ENCODE assay signal across 8 mouse cellular contexts in the genomic region with DNA sequence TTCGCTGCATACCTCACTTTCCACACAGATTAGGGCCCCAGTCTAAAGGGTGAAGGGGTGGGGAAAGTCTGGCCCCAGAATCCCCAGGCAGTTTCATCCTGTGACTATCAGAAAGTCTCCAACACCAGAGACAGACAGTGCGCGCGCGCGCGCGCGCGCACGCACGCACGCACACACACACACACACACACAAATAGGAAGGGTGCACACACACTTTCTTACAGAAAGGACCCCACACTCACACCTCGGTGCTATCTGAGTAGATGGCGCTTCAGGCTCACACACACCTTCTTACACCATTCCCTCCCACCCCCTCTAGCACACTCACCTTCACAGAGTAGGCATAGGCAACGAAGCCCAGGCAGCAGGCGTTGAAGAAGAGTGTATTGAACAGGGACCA. TPM values are rescaled to one million over a fixed set of nuclear protein-coding genes. Genes with fewer than 3 reads are reported as not detected.
A peak's percentile ranks its signal among the peaks of the same experiment; 100 is the strongest.
DNase-seq lines count a peak whose midpoint lies in the region; ATAC-seq lines count a peak whose summit lies in the region.

No protein-coding gene starts in this region.

- H3K27ac ChIP-seq in heart, embryonic 16.5 days (ENCODE audit: low read length) = peak overlapping the region; percentile 86
- H3K27ac ChIP-seq in hindbrain, embryonic 13.5 days = no peak overlapping the region

- no peak for ATAC-seq in heart, embryonic 16.5 days (replicated peaks; ENCODE audit: extremely low read depth, insufficient read depth, low FRiP score)
- ATAC-seq in hindbrain, embryonic 13.5 days (ENCODE audit: low FRiP score) = peak; percentile 61
- peak; percentile 23 for ATAC-seq in megakaryocyte progenitor cell, adult 5-6 weeks (replicated peaks; ENCODE audit: poor library complexity)

- H3K27me3 ChIP-seq in heart, embryonic 16.5 days (ENCODE audit: control insufficient read depth, insufficient read depth, low read length) = peaks cover 3% of the 10 kb centered on the region
- 0 out of 2 replicates have a peak, but pooled peaks cover 11% of the 10 kb centered on the region for H3K27me3 ChIP-seq in hindbrain, embryonic 13.5 days

- H3K4me2 ChIP-seq in heart, embryonic 16.5 days (ENCODE audit: low read depth, low read length) = peak overlapping the region; percentile 82
- H3K4me2 ChIP-seq in hindbrain, embryonic 13.5 days = peak overlapping the region; percentile 59

- peaks cover 30% of the 10 kb centered on the region for H3K4me1 ChIP-seq in heart, embryonic 16.5 days (ENCODE audit: control insufficient read depth, insufficient read depth, low read length)
- H3K4me1 ChIP-seq in hindbrain, embryonic 13.5 days (replicated peaks) = peaks cover 31% of the 10 kb centered on the region

- no peaks in the 10 kb centered on the region for H3K36me3 ChIP-seq in heart, embryonic 16.5 days (ENCODE audit: control insufficient read depth, insufficient read depth)
- H3K36me3 ChIP-seq in hindbrain, embryonic 13.5 days = no peaks in the 10 kb centered on the region

- H3K4me3 ChIP-seq in heart, embryonic 16.5 days (ENCODE audit: low read length) = peak overlapping the region; percentile 69
- peak overlapping the region; percentile 32 for H3K4me3 ChIP-seq in hindbrain, embryonic 13.5 days

- H3K9ac ChIP-seq in heart, embryonic 16.5 days (ENCODE audit: low read length) = peak overlapping the region; percentile 81
- peak overlapping the region; percentile 66 for H3K9ac ChIP-seq in hindbrain, embryonic 13.5 days

- 2% methylated on average over 17 of the region's 17 CpGs for WGBS in heart, embryonic 16.5 days
- WGBS in hindbrain, embryonic 13.5 days = 27% methylated on average over 17 of the region's 17 CpGs

- no peaks in the 10 kb centered on the region for H3K9me3 ChIP-seq in heart, embryonic 16.5 days (replicated peaks; ENCODE audit: control insufficient read depth, low read length)
- no peaks in the 10 kb centered on the region for H3K9me3 ChIP-seq in hindbrain, embryonic 13.5 days

- no peak for DNase-seq in heart, adult 9 months (ENCODE audit: low spot score in 2 of 2)
- peak; percentile 71 for DNase-seq in NIH3T3 (ENCODE audit: low read depth)
- DNase-seq in cerebellum, postnatal 4 days (ENCODE audit: low spot score in 2 of 2) = no peak
- no peak for DNase-seq in adrenal gland, postnatal 14 days
- DNase-seq in left cerebral cortex, adult 18-20 months (ENCODE audit: low spot score in 2 of 2) = no peak

RNA-seq across cellular contexts. Expression of a gene that starts 0.4 kb away (rescaled TPM):
- 0.66 TPM in 1 of 2 replicates, not detected in the other for polyA plus RNA-seq in heart, embryonic 16.5 days (2015; fragmentation: Nextera tagmentation; extraction: Ambion mirVana)
- polyA plus RNA-seq in hindbrain, embryonic 13.5 days (2015; fragmentation: Nextera tagmentation; extraction: Ambion mirVana) = not detected in 2 replicates
- not detected in 2 replicates for total RNA-seq in megakaryocyte progenitor cell, adult 5-6 weeks (2015)
- total RNA-seq in megakaryocyte progenitor cell, adult 5-6 weeks (2017) = 1.1 TPM in 1 of 2 replicates, not detected in the other
- 1.1 TPM in 1 of 2 replicates, not detected in the other for total RNA-seq in adrenal gland, postnatal 14 days (2021)
- total RNA-seq in left cerebral cortex, adult 18-20 months (2021) = not detected

RNA-seq across cellular contexts. Expression of a gene that starts 0.4 kb away (rescaled TPM):
- 525 and 571 TPM in 2 replicates for polyA plus RNA-seq in heart, embryonic 16.5 days (2015; fragmentation: Nextera tagmentation; extraction: Ambion mirVana)
- 211 and 226 TPM in 2 replicates for polyA plus RNA-seq in hindbrain, embryonic 13.5 days (2015; fragmentation: Nextera tagmentation; extraction: Ambion mirVana)
- 577 and 637 TPM in 2 replicates for total RNA-seq in megakaryocyte progenitor cell, adult 5-6 weeks (2015)
- 287 and 322 TPM in 2 replicates for total RNA-seq in megakaryocyte progenitor cell, adult 5-6 weeks (2017)
- total RNA-seq in adrenal gland, postnatal 14 days (2021) = 458 and 515 TPM in 2 replicates
- 10 to 100 TPM; 13.3 to 16.1 TPM for total RNA-seq in left cerebral cortex, adult 18-20 months (2021)

RNA-seq across cellular contexts. Expression of a gene that starts 5.3 kb away (rescaled TPM):
- 1.3 and 1.6 TPM in 2 replicates for polyA plus RNA-seq in heart, embryonic 16.5 days (2015; fragmentation: Nextera tagmentation; extraction: Ambion mirVana)
- 0.36 and 1.7 TPM in 2 replicates for polyA plus RNA-seq in hindbrain, embryonic 13.5 days (2015; fragmentation: Nextera tagmentation; extraction: Ambion mirVana)
- 0.83 and 1.1 TPM in 2 replicates for total RNA-seq in megakaryocyte progenitor cell, adult 5-6 weeks (2015)
- total RNA-seq in megakaryocyte progenitor cell, adult 5-6 weeks (2017) = not detected in 2 replicates
- 0.63 and 1.4 TPM in 2 replicates for total RNA-seq in adrenal gland, postnatal 14 days (2021)
- total RNA-seq in left cerebral cortex, adult 18-20 months (2021) = not detected

RNA-seq across cellular contexts. Expression of a gene that starts 11.7 kb away (rescaled TPM):
- polyA plus RNA-seq in heart, embryonic 16.5 days (2015; fragmentation: Nextera tagmentation; extraction: Ambion mirVana) = 24.0 and 34.8 TPM in 2 replicates
- 13.4 and 13.6 TPM in 2 replicates for polyA plus RNA-seq in hindbrain, embryonic 13.5 days (2015; fragmentation: Nextera tagmentation; extraction: Ambion mirVana)
- 57.8 and 89.8 TPM in 2 replicates for total RNA-seq in megakaryocyte progenitor cell, adult 5-6 weeks (2015)
- 33.7 and 37.5 TPM in 2 replicates for total RNA-seq in megakaryocyte progenitor cell, adult 5-6 weeks (2017)
- 7.3 and 13.5 TPM in 2 replicates for total RNA-seq in adrenal gland, postnatal 14 days (2021)
- 1 to 10 TPM; 2.0 to 3.4 TPM for total RNA-seq in left cerebral cortex, adult 18-20 months (2021)

RNA-seq across cellular contexts. Expression of a gene that starts 14.2 kb away (rescaled TPM):
- polyA plus RNA-seq in heart, embryonic 16.5 days (2015; fragmentation: Nextera tagmentation; extraction: Ambion mirVana) = 12.2 and 12.4 TPM in 2 replicates
- polyA plus RNA-seq in hindbrain, embryonic 13.5 days (2015; fragmentation: Nextera tagmentation; extraction: Ambion mirVana) = 8.8 and 10.4 TPM in 2 replicates
- total RNA-seq in megakaryocyte progenitor cell, adult 5-6 weeks (2015) = 5.1 and 7.3 TPM in 2 replicates
- 8.2 and 9.0 TPM in 2 replicates for total RNA-seq in megakaryocyte progenitor cell, adult 5-6 weeks (2017)
- total RNA-seq in adrenal gland, postnatal 14 days (2021) = 26.9 and 28.9 TPM in 2 replicates
- total RNA-seq in left cerebral cortex, adult 18-20 months (2021) = 1 to 10 TPM; 4.4 to 6.7 TPM

Comparison
In these comparisons a context has a peak if more than half of its experiments do, and no peak if none do; other contexts are left out.
1. RNA of a gene that starts 0.4 kb away (total RNA-seq): 287 to 637 TPM in megakaryocyte progenitor cell, adult 5-6 weeks and 458 to 515 TPM in adrenal gland, postnatal 14 days; 13.3 to 16.1 TPM in left cerebral cortex, adult 18-20 months; every median in the first group is over 10 times any median in the second.